Mouse (Mus musculus): ENCODE results near the gene Itih3.

Itih3 gene

GRCm38 (mm10) chr14:30923375-30924105 is at the start of gene Itih3:
TSS of gene Itih3 (minus strand) at chr14:30923760.
- peak; percentile 22 for DNase-seq

GRCm38 (mm10) chr14:30960366-30960765 is 36.8 kb upstream of the Itih3 start:
- no peak for DNase-seq

GRCm38 (mm10) chr14:30959031-30959430 is 35.5 kb upstream of the Itih3 start:
- no peak for DNase-seq

GRCm38 (mm10) chr14:30958517-30958916 is 35.0 kb upstream of the Itih3 start:
- DNase-seq: no peak

GRCm38 (mm10) chr14:30951154-30951825 is 27.7 kb upstream of the Itih3 start, which contains the start of gene Nek4:
TSS of gene Nek4 (plus strand) at chr14:30951377.
- peak; percentile 97 for DNase-seq

- DNase-seq: no peak
Observed at GRCm38 (mm10) chr14:30949986-30950385, 26.4 kb upstream of the Itih3 start.

- DNase-seq: no peak
Observed at GRCm38 (mm10) chr14:30944745-30945144, 21.2 kb upstream of the Itih3 start.

GRCm38 (mm10) chr14:30943860-30944674 is 20.5 kb upstream of the Itih3 start:
- DNase-seq: peak; percentile 46

- no peak for DNase-seq
Observed at GRCm38 (mm10) chr14:30943038-30943437, 19.5 kb upstream of the Itih3 start, which contains the start of gene Itih1. TSS of gene Itih1 (minus strand) at chr14:30943289.

GRCm38 (mm10) chr14:30942254-30942653 is 18.7 kb upstream of the Itih3 start:
- DNase-seq: no peak

GRCm38 (mm10) chr14:30933351-30933750 is 9.8 kb upstream of the Itih3 start:
- DNase-seq: no peak

GRCm38 (mm10) chr14:30930386-30930785 is 6.8 kb upstream of the Itih3 start:
- DNase-seq: no peak

- DNase-seq: no peak
Observed at GRCm38 (mm10) chr14:30925492-30925891, 1.9 kb upstream of the Itih3 start.

GRCm38 (mm10) chr14:30922053-30922670 is 1.4 kb downstream of the Itih3 start:
- DNase-seq: no peak

GRCm38 (mm10) chr14:30916516-30916915 is 7.0 kb downstream of the Itih3 start:
- DNase-seq: no peak

GRCm38 (mm10) chr14:30913404-30913803 is 10.2 kb downstream of the Itih3 start:
- no peak for DNase-seq

GRCm38 (mm10) chr14:30912641-30913040 is 10.9 kb downstream of the Itih3 start:
- no peak for DNase-seq

GRCm38 (mm10) chr14:30911141-30911540 is 12.4 kb downstream of the Itih3 start:
- DNase-seq: no peak

GRCm38 (mm10) chr14:30907814-30908265 is 15.7 kb downstream of the Itih3 start:
- no peak for DNase-seq

GRCm38 (mm10) chr14:30906001-30906400 is 17.6 kb downstream of the Itih3 start:
- DNase-seq: no peak

GRCm38 (mm10) chr14:30904307-30904706 is 19.3 kb downstream of the Itih3 start:
- DNase-seq: no peak

- no peak for DNase-seq
Observed at GRCm38 (mm10) chr14:30903036-30903435, 20.5 kb downstream of the Itih3 start.

GRCm38 (mm10) chr14:30902628-30903027 is 20.9 kb downstream of the Itih3 start:
- DNase-seq: no peak

Data from right cerebral cortex, postnatal 25 days (tissue).